Mouse (Mus musculus): ENCODE results near the gene Ppp2ca. TPM values are rescaled to one million over a fixed set of nuclear protein-coding genes. Genes with fewer than 3 reads are reported as not detected.

The Ppp2ca gene
- 9.4 and 12.4 TPM in 2 replicates for polyA plus RNA-seq (2012; ENCODE audit: low replicate concordance)

DNA sequence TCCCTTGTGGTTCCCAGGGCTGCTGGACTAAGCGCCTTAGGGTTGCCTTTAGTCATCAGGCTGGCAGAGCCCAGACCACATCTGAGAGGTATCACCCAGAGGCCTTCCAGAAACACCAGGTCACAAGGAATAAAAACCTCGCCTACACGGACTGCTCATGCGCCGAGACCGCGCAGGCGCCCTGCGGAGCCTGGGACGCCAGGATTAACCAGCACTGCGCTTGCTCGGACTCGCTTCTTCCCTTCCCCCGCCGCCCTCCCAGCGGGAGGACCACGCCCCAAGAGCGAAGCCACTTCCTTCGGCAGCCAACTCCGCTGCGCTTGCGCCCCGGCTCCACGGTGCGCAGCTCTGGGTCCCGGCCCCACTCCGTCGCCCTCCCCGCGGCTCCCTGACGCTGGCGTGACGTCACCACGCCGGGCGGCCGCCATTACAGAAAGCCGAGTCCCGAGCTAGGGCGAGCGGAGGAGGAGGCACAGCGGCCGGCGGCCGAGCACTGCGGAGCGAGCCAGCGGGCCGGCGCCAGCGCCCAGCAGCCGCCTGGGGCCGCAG is at the start of gene Ppp2ca:
TSS of gene Ppp2ca (plus strand) at position 284 of the 549 bp plus-strand sequence.

DNA sequence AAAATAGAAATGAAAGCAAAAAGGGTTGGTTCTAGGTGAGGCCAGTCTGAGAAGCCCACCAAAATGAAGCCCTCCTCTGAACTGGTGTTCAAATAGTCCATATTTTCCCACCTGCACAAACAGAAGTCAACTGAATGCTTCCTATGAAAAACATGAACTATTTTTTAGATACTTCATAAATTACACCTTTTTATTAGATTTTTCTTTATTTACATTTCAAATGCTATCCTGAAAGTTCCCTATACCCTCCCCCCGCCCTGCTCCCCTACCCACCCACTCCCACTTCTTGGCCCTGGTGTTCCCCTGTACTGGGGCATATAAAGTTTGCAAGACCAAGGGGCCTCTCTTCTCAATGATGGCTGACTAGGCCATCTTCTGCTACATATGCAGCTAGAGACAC is 46.9 kb downstream of the Ppp2ca start, which contains the start of gene Olfr1373:
TSS of gene Olfr1373 (minus strand) at position 101 of the 400 bp plus-strand sequence.

Other genes starting within 250 kb of the Ppp2ca start
- 58.4 and 86.7 TPM in 2 replicates for gene Jade2, start 241.0 kb upstream of the Ppp2ca start, polyA plus RNA-seq (2012; ENCODE audit: low replicate concordance)
- gene Cdkn2aipnl, start 131.0 kb upstream of the Ppp2ca start, polyA plus RNA-seq (2012; ENCODE audit: low replicate concordance): 25.6 and 29.4 TPM in 2 replicates
- 256 and 265 TPM in 2 replicates for gene Ube2b, start 97.9 kb upstream of the Ppp2ca start, polyA plus RNA-seq (2012; ENCODE audit: low replicate concordance)
- gene Cdkl3, start 94.5 kb upstream of the Ppp2ca start, polyA plus RNA-seq (2012; ENCODE audit: low replicate concordance): 1.5 and 2.3 TPM in 2 replicates
- gene Olfr1373, start 46.8 kb downstream of the Ppp2ca start, polyA plus RNA-seq (2012; ENCODE audit: low replicate concordance): not detected in 2 replicates
- not detected in 2 replicates for gene Olfr1371, start 115.3 kb downstream of the Ppp2ca start, polyA plus RNA-seq (2012; ENCODE audit: low replicate concordance)
- 3.8 and 14.4 TPM in 2 replicates for gene Skp1a, start 133.3 kb downstream of the Ppp2ca start, polyA plus RNA-seq (2012; ENCODE audit: low replicate concordance)
- 309 and 338 TPM in 2 replicates for gene Tcf7, start 184.3 kb downstream of the Ppp2ca start, polyA plus RNA-seq (2012; ENCODE audit: low replicate concordance)